ENCODE assay signal across 8 mouse cellular contexts in genomic region chr6:91712855-91713331, GRCm38 (mm10). TPM values are rescaled to one million over a fixed set of nuclear protein-coding genes. Genes with fewer than 3 reads are reported as not detected.
A peak's percentile ranks its signal among the peaks of the same experiment; 100 is the strongest.
DNase-seq lines count a peak whose midpoint lies in the region; ATAC-seq lines count a peak whose summit lies in the region.

No protein-coding gene starts in this region.

- no peaks in the 10 kb centered on the region for H3K27me3 ChIP-seq in embryonic facial prominence, embryonic 14.5 days (replicated peaks; ENCODE audit: control insufficient read depth, insufficient read depth, low read length)
- H3K27me3 ChIP-seq in liver, embryonic 11.5 days (replicated peaks; ENCODE audit: control insufficient read depth, insufficient read depth, low read length): no peaks in the 10 kb centered on the region
- no peaks in the 10 kb centered on the region for H3K27me3 ChIP-seq in midbrain, embryonic 16.5 days (ENCODE audit: control insufficient read depth, insufficient read depth, low read depth, low read length)

- peaks cover 38% of the 10 kb centered on the region for H3K36me3 ChIP-seq in embryonic facial prominence, embryonic 14.5 days (ENCODE audit: control insufficient read depth, insufficient read depth, low read length)
- peaks cover 15% of the 10 kb centered on the region for H3K36me3 ChIP-seq in liver, embryonic 11.5 days (ENCODE audit: control insufficient read depth, insufficient read depth, low read length)
- peaks cover 11% of the 10 kb centered on the region for H3K36me3 ChIP-seq in midbrain, embryonic 16.5 days (ENCODE audit: control insufficient read depth, insufficient read depth, low read length)

- H3K4me1 ChIP-seq in embryonic facial prominence, embryonic 14.5 days (ENCODE audit: control insufficient read depth, insufficient read depth, low read length): peaks cover 14% of the 10 kb centered on the region
- peaks cover 28% of the 10 kb centered on the region for H3K4me1 ChIP-seq in liver, embryonic 11.5 days (replicated peaks; ENCODE audit: control insufficient read depth, insufficient read depth, low read length)
- peaks cover 32% of the 10 kb centered on the region for H3K4me1 ChIP-seq in midbrain, embryonic 16.5 days (ENCODE audit: control insufficient read depth, insufficient read depth, low read length)

- intact Hi-C loops in heart, postnatal 10 days (cut with DNase I): loop anchor here (2.0 kb wide), 1 partner anchor 26 kb away; no protein-coding TSS in a partner anchor

- peak; percentile 11 for DNase-seq in CD4-positive, CD25-positive, alpha-beta regulatory T cell, adult 2 months (ENCODE audit: low read depth, low spot score)
- DNase-seq in NIH3T3 (ENCODE audit: low read depth): peak; percentile 80
- peak; percentile 63 for DNase-seq in embryonic facial prominence, embryonic 14.5 days (ENCODE audit: low spot score)
- peak; percentile 41 to 58 for DNase-seq in heart, postnatal 10 days
- peak; percentile 66 for DNase-seq in liver, embryonic 11.5 days (ENCODE audit: low spot score)
- DNase-seq in thymus, postnatal 14 days: peak; percentile 31

- no peaks in the 10 kb centered on the region for H3K9me3 ChIP-seq in embryonic facial prominence, embryonic 14.5 days (ENCODE audit: control insufficient read depth, low read length)
- H3K9me3 ChIP-seq in liver, embryonic 11.5 days (ENCODE audit: control insufficient read depth, low read length): no peaks in the 10 kb centered on the region; the same call in 1 of the 2 replicates
- no peaks in the 10 kb centered on the region for H3K9me3 ChIP-seq in midbrain, embryonic 16.5 days (replicated peaks; ENCODE audit: control insufficient read depth, low read length, poor library complexity, severe bottlenecking)

- ATAC-seq in CD4-positive, CD25-positive, alpha-beta regulatory T cell, adult 4 months: no peak
- peak; percentile 34 for ATAC-seq in embryonic facial prominence, embryonic 14.5 days (ENCODE audit: low read depth)
- peak; percentile 79 for ATAC-seq in liver, embryonic 11.5 days (replicated peaks; ENCODE audit: low FRiP score)
- 0 out of 2 replicates have a peak, but pooled peaks have one; percentile 19 for ATAC-seq in midbrain, embryonic 16.5 days

- H3K27ac ChIP-seq in embryonic facial prominence, embryonic 14.5 days (replicated peaks; ENCODE audit: low read depth, low read length): peak overlapping the region; percentile 63; the same call in 1 of the 2 replicates
- H3K27ac ChIP-seq in liver, embryonic 11.5 days (ENCODE audit: low read depth, low read length): peak overlapping the region; percentile 79
- H3K27ac ChIP-seq in midbrain, embryonic 16.5 days (ENCODE audit: low read length): peak overlapping the region; percentile 50; the same call in 1 of the 2 replicates

- H3K9ac ChIP-seq in embryonic facial prominence, embryonic 14.5 days (ENCODE audit: low read depth, low read length): peak overlapping the region; percentile 19; the same call in 1 of the 2 replicates
- H3K9ac ChIP-seq in liver, embryonic 11.5 days (ENCODE audit: low read depth, low read length): no peak overlapping the region
- peak overlapping the region; percentile 22; the same call in 1 of the 2 replicates for H3K9ac ChIP-seq in midbrain, embryonic 16.5 days (ENCODE audit: low read depth, low read length)

- H3K4me2 ChIP-seq in embryonic facial prominence, embryonic 14.5 days (ENCODE audit: low read depth, low read length): no peak overlapping the region
- peak overlapping the region; percentile 36 for H3K4me2 ChIP-seq in liver, embryonic 11.5 days
- no peak overlapping the region for H3K4me2 ChIP-seq in midbrain, embryonic 16.5 days (ENCODE audit: low read length)

- H3K4me3 ChIP-seq in embryonic facial prominence, embryonic 14.5 days (ENCODE audit: low read depth, low read length): no peak overlapping the region
- H3K4me3 ChIP-seq in liver, embryonic 11.5 days (ENCODE audit: low read depth, low read length): no peak overlapping the region
- no peak overlapping the region for H3K4me3 ChIP-seq in midbrain, embryonic 16.5 days (ENCODE audit: low read depth, low read length)

- 27% methylated on average over 4 of the region's 10 CpGs for WGBS in embryonic facial prominence, embryonic 14.5 days
- WGBS in liver, embryonic 11.5 days: 12% methylated on average over 10 of the region's 10 CpGs
- WGBS in midbrain, embryonic 16.5 days: 10% methylated on average over 10 of the region's 10 CpGs

RNA-seq across cellular contexts. Expression of gene Slc6a6, which starts 29.0 kb away (rescaled TPM):
- 10 to 100 TPM; 43.3 to 45.1 TPM for polyA plus RNA-seq in CD4-positive, CD25-positive, alpha-beta regulatory T cell, adult 4 months (2017; shearing (Covaris generic))
- 40.8 and 47.5 TPM in 2 replicates for polyA plus RNA-seq in embryonic facial prominence, embryonic 14.5 days (2014; fragmentation: Nextera tagmentation; extraction: Ambion mirVana)
- 100 to 1,000 TPM; 160 to 173 TPM for total RNA-seq in heart, postnatal 10 days (2021)
- polyA plus RNA-seq in liver, embryonic 11.5 days (2014; fragmentation: Nextera tagmentation; extraction: Ambion mirVana): 30.3 and 33.2 TPM in 2 replicates
- polyA plus RNA-seq in midbrain, embryonic 16.5 days (2015; fragmentation: Nextera tagmentation; extraction: Ambion mirVana): 117 and 125 TPM in 2 replicates

Comparison
In these comparisons a context has a peak if more than half of its experiments do, and no peak if none do; other contexts are left out.
1. DNase-seq: peak in every context shown above with its lines; median percentile 80 in NIH3T3; 66 in liver, embryonic 11.5 days; 63 in embryonic facial prominence, embryonic 14.5 days; 50 in heart, postnatal 10 days; 31 in thymus, postnatal 14 days; 11 in CD4-positive, CD25-positive, alpha-beta regulatory T cell, adult 2 months.